Mouse (Mus musculus): ENCODE results near the gene Fkbp2. TPM values are rescaled to one million over a fixed set of nuclear protein-coding genes. Genes with fewer than 3 reads are reported as not detected.

Fkbp2 gene
- polyA plus RNA-seq, 1 experiment: 33.2 TPM

DNA sequence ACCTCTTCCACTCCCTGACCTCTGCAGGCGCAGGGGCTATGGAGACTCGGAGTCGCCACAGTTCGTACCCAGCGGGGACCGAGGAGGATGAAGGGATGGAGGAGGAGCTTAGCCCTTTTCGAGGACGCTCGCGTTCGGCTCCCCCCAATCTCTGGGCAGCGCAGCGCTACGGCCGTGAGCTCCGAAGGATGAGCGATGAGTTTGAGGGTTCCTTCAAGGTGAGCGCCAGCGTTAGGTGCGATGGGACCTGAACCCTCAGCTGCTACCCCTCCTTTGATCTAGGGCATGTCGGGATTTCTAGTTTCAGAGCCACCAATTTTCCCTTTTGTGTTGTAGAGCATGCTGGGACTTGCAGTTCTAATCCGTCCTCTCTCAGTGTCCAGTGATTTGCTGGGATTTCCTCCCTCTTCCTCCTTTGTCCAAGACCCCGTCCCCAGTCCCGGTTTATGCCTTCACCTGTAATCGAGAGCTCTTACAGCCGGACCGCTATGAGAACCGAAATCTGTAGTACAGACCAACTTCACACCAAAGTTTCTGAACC, 29.6 kb downstream of the Fkbp2 start:
- DNase-seq: peak; percentile 47

GRCm38 (mm10) chr19:6949951-6950350, 30.4 kb downstream of the Fkbp2 start:
- H3K4me3 ChIP-seq (ENCODE audit: control insufficient read depth, insufficient read depth, low read length): no peak overlapping the region
- no peak overlapping the region for H3K27ac ChIP-seq (ENCODE audit: control insufficient read depth, insufficient read depth, low read length)
- peaks cover 20% of the 10 kb centered on the region for H3K4me1 ChIP-seq (replicated peaks; ENCODE audit: control insufficient read depth, insufficient read depth, low read length)
- no peaks in the 10 kb centered on the region for H3K36me3 ChIP-seq (ENCODE audit: control insufficient read depth, insufficient read depth, low read length)
- no peaks in the 10 kb centered on the region for H3K27me3 ChIP-seq (ENCODE audit: control insufficient read depth, insufficient read depth, low read length)
- TF ChIP-seq CTCF (IDR thresholded peaks at IDR 0.05; ENCODE audit: borderline replicate concordance, control insufficient read depth, extremely low read depth, insufficient read depth, low read length, poor library complexity) (no peak), POLR2A (IDR thresholded peaks at IDR 0.05; ENCODE audit: control insufficient read depth, extremely low read depth, insufficient read depth, low read length, poor library complexity) (no peak)
- no peak for DNase-seq
- WGBS: 88% methylated on average over 5 of the region's 5 CpGs

More for the DNA sequence above, 29.6 kb downstream of the Fkbp2 start:
- peak overlapping the region; percentile 70 for H3K4me3 ChIP-seq (ENCODE audit: control insufficient read depth, insufficient read depth, low read length)
- H3K27me3 ChIP-seq (ENCODE audit: control insufficient read depth, insufficient read depth, low read length): no peaks in the 10 kb centered on the region
- H3K36me3 ChIP-seq (ENCODE audit: control insufficient read depth, insufficient read depth, low read length): no peaks in the 10 kb centered on the region
- H3K4me1 ChIP-seq (replicated peaks; ENCODE audit: control insufficient read depth, insufficient read depth, low read length): peaks cover 20% of the 10 kb centered on the region
- TF ChIP-seq CTCF (IDR thresholded peaks at IDR 0.05; ENCODE audit: borderline replicate concordance, control insufficient read depth, extremely low read depth, insufficient read depth, low read length, poor library complexity) (no peak), POLR2A (IDR thresholded peaks at IDR 0.05; ENCODE audit: control insufficient read depth, extremely low read depth, insufficient read depth, low read length, poor library complexity) (no peak)
- whole genome bisulfite sequencing: under 1% methylated on average over 28 of the region's 28 CpGs
- H3K27ac ChIP-seq (ENCODE audit: control insufficient read depth, insufficient read depth, low read length): peak overlapping the region; percentile 73

GRCm38 (mm10) chr19:6949532-6949931, 30.8 kb downstream of the Fkbp2 start:
- no peak overlapping the region for H3K4me3 ChIP-seq (ENCODE audit: control insufficient read depth, insufficient read depth, low read length)

DNA sequence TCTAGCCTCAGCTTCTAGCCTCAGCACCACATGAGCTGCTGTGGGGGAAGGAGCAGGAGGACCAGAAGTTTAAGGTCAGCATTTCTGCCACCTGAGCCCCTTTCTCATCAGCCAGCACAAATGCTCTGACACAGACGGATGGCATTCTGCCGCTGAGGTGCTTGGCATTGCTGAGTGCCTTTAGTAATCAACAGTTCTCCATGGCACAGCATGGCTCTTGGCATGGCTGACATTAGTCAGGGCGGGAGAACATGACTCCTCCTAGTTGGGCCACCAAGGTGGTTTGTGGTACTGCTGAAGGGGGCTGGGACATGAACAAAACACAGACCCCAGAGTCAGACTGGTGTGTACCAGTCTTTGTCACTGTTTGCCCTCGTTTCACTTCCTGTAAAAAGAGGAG, 32.1 kb downstream of the Fkbp2 start:
- H3K4me1 ChIP-seq (replicated peaks; ENCODE audit: control insufficient read depth, insufficient read depth, low read length): peaks cover 20% of the 10 kb centered on the region
- no peak for DNase-seq
- H3K4me3 ChIP-seq (ENCODE audit: control insufficient read depth, insufficient read depth, low read length): no peak overlapping the region
- H3K36me3 ChIP-seq (ENCODE audit: control insufficient read depth, insufficient read depth, low read length): no peaks in the 10 kb centered on the region
- WGBS: 80% methylated on average over 4 of the region's 4 CpGs
- H3K27ac ChIP-seq (ENCODE audit: control insufficient read depth, insufficient read depth, low read length): no peak overlapping the region
- no peak for TF ChIP-seq CTCF (IDR thresholded peaks at IDR 0.05; ENCODE audit: borderline replicate concordance, control insufficient read depth, extremely low read depth, insufficient read depth, low read length, poor library complexity)
- TF ChIP-seq POLR2A (IDR thresholded peaks at IDR 0.05; ENCODE audit: control insufficient read depth, extremely low read depth, insufficient read depth, low read length, poor library complexity): no peak
- H3K27me3 ChIP-seq (ENCODE audit: control insufficient read depth, insufficient read depth, low read length): no peaks in the 10 kb centered on the region

More at GRCm38 (mm10) chr19:6949532-6949931, 30.8 kb downstream of the Fkbp2 start:
- H3K4me1 ChIP-seq (replicated peaks; ENCODE audit: control insufficient read depth, insufficient read depth, low read length): peaks cover 20% of the 10 kb centered on the region
- no peaks in the 10 kb centered on the region for H3K36me3 ChIP-seq (ENCODE audit: control insufficient read depth, insufficient read depth, low read length)
- TF ChIP-seq CTCF (IDR thresholded peaks at IDR 0.05; ENCODE audit: borderline replicate concordance, control insufficient read depth, extremely low read depth, insufficient read depth, low read length, poor library complexity) (no peak), POLR2A (IDR thresholded peaks at IDR 0.05; ENCODE audit: control insufficient read depth, extremely low read depth, insufficient read depth, low read length, poor library complexity) (no peak)
- DNase-seq: no peak
- H3K27ac ChIP-seq (ENCODE audit: control insufficient read depth, insufficient read depth, low read length): no peak overlapping the region
- no peaks in the 10 kb centered on the region for H3K27me3 ChIP-seq (ENCODE audit: control insufficient read depth, insufficient read depth, low read length)
- 97% methylated on average over 5 of the region's 5 CpGs for WGBS

DNA sequence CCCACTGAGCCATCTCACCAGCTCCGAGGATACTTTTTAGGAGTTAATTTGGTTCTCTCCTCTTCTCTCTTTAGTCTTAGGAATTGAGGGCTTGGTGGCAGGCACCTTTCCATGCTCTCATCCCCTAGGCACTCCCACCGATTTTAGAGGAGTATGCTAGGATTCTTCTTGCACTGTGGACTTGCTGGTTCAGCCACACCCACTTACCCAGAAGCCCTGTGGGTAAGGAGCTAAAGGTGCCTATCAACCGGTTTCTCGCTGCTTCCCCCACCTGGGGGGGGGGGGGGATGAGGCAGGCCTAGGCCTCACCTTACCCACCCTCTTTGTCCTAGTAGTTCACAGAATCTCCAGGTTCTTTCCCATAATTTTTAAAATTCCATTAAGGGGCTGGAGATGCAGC, 32.6 kb downstream of the Fkbp2 start:
- H3K4me1 ChIP-seq (replicated peaks; ENCODE audit: control insufficient read depth, insufficient read depth, low read length): peaks cover 19% of the 10 kb centered on the region
- no peaks in the 10 kb centered on the region for H3K36me3 ChIP-seq (ENCODE audit: control insufficient read depth, insufficient read depth, low read length)

GRCm38 (mm10) chr19:6943709-6944108, 36.6 kb downstream of the Fkbp2 start:
- Histone ChIP-seq H3K4me3 (ENCODE audit: control insufficient read depth, insufficient read depth, low read length) (no peak overlapping the region), H3K27ac (ENCODE audit: control insufficient read depth, insufficient read depth, low read length) (no peak overlapping the region), H3K36me3 (ENCODE audit: control insufficient read depth, insufficient read depth, low read length) (no peaks in the 10 kb centered on the region), H3K4me1 (replicated peaks; ENCODE audit: control insufficient read depth, insufficient read depth, low read length) (peaks cover 16% of the 10 kb centered on the region), H3K27me3 (ENCODE audit: control insufficient read depth, insufficient read depth, low read length) (no peaks in the 10 kb centered on the region)
- TF ChIP-seq CTCF (IDR thresholded peaks at IDR 0.05; ENCODE audit: borderline replicate concordance, control insufficient read depth, extremely low read depth, insufficient read depth, low read length, poor library complexity) (no peak), POLR2A (IDR thresholded peaks at IDR 0.05; ENCODE audit: control insufficient read depth, extremely low read depth, insufficient read depth, low read length, poor library complexity) (no peak)
- no peak for DNase-seq
- WGBS: 99% methylated on average over 6 of the region's 6 CpGs

More for the DNA sequence above, 32.6 kb downstream of the Fkbp2 start:
- TF ChIP-seq POLR2A (IDR thresholded peaks at IDR 0.05; ENCODE audit: control insufficient read depth, extremely low read depth, insufficient read depth, low read length, poor library complexity) (no peak), CTCF (IDR thresholded peaks at IDR 0.05; ENCODE audit: borderline replicate concordance, control insufficient read depth, extremely low read depth, insufficient read depth, low read length, poor library complexity) (no peak)
- Histone ChIP-seq H3K4me3 (ENCODE audit: control insufficient read depth, insufficient read depth, low read length) (no peak overlapping the region), H3K27me3 (ENCODE audit: control insufficient read depth, insufficient read depth, low read length) (no peaks in the 10 kb centered on the region), H3K27ac (ENCODE audit: control insufficient read depth, insufficient read depth, low read length) (no peak overlapping the region)
- no peak for DNase-seq
- WGBS: 88% methylated on average over 4 of the region's 4 CpGs

GRCm38 (mm10) chr19:6942764-6943163, 37.5 kb downstream of the Fkbp2 start:
- peak overlapping the region; percentile 8; the same call in 1 of the 2 replicates for H3K27ac ChIP-seq (ENCODE audit: control insufficient read depth, insufficient read depth, low read length)
- H3K36me3 ChIP-seq (ENCODE audit: control insufficient read depth, insufficient read depth, low read length): no peaks in the 10 kb centered on the region
- peak overlapping the region; percentile 44 for H3K4me3 ChIP-seq (ENCODE audit: control insufficient read depth, insufficient read depth, low read length)
- peaks cover 12% of the 10 kb centered on the region for H3K4me1 ChIP-seq (replicated peaks; ENCODE audit: control insufficient read depth, insufficient read depth, low read length)
- TF ChIP-seq CTCF (IDR thresholded peaks at IDR 0.05; ENCODE audit: borderline replicate concordance, control insufficient read depth, extremely low read depth, insufficient read depth, low read length, poor library complexity) (no peak), POLR2A (IDR thresholded peaks at IDR 0.05; ENCODE audit: control insufficient read depth, extremely low read depth, insufficient read depth, low read length, poor library complexity) (no peak; the same call in 1 of the 2 replicates)
- no peaks in the 10 kb centered on the region for H3K27me3 ChIP-seq (ENCODE audit: control insufficient read depth, insufficient read depth, low read length)
- no peak for DNase-seq
- 44% methylated on average over 5 of the region's 5 CpGs for WGBS
